Mouse (Mus musculus): Measurements from ENCODE around the gene Gna13. TPM values are rescaled to one million over a fixed set of nuclear protein-coding genes. Genes with fewer than 3 reads are reported as not detected.
"Not testable (repeated sequence)": the region's sequence is repeated elsewhere in the genome, so short reads cannot be mapped to it uniquely, and the experiment has no call there.

The Gna13 gene
- polyA plus RNA-seq, 1 experiment: 60.3 TPM

DNA sequence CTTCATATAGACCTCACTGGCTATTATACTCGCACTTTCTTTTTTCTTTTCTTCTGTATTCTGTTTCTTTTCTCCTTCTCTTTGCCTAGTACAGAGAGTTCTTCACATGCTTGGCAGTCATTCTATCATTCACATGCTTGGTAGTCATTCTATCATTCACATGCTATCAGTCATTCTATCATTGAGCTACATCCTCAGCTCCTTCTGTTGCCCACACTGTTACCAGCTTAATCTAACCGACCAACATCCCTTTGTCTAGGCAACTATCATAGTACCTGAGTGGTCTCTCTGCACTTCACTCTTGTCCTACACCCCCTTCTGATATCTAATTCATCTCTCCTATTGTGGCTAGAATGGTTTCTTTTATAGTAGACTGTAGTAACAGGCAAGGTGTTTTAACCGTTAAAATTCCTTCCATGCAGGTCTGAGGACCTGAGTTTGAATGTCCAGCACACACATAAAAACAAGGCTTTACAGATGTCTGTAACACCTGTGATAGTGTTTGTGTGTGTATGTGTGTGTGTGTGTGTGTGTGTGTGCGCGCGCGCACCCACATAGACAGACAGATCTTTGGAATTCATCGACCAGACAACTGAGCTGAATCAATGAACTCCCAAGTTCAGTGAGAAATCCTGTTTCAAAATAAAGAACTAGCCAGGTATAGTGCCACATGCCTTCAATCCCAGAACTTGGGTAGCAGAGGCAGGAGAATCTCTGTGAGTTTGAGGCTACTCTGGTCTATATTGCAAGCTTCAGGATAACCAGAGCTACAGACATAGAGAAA lies 23.3 kb upstream of the Gna13 start:
- H3K27me3 ChIP-seq (ENCODE audit: control insufficient read depth, insufficient read depth, low read length): no peaks in the 10 kb centered on the region
- WGBS: 95% methylated on average over 8 of the region's 8 CpGs
- no peak overlapping the region for H3K27ac ChIP-seq (ENCODE audit: insufficient read depth, low read depth, low read length)
- H3K4me3 ChIP-seq (ENCODE audit: low read depth, low read length): no peak overlapping the region
- H3K4me1 ChIP-seq (ENCODE audit: control insufficient read depth, insufficient read depth, insufficient read length, low read length): peaks cover 11% of the 10 kb centered on the region
- H3K36me3 ChIP-seq (ENCODE audit: control insufficient read depth, insufficient read depth, low read length): no peaks in the 10 kb centered on the region
- TF ChIP-seq POLR2A (IDR thresholded peaks at IDR 0.05; ENCODE audit: low read depth, low read length): no peak

DNA sequence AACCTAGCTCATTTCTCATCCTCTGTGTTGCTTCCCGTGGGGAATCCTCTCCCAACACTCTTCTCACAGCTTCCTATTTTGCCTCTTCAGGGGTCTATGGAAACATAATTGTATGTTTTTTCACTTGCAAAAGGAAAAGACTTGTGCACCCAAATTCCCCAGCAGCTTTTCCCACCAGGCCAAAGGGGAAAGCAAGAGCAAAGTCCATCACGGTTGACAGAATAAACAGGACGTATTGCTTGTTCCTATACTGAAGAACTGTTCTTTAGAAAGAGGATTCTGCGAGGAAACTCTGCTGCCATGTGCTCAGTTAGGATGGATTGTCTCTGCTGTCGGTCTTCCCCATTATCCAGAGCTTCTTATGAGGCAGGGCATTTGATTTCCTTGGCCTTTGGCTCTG lies 22.1 kb upstream of the Gna13 start:
- TF ChIP-seq POLR2A (IDR thresholded peaks at IDR 0.05; ENCODE audit: low read depth, low read length) (no peak), CTCF (IDR thresholded peaks at IDR 0.05; ENCODE audit: extremely low read depth, insufficient read length, insufficient replicate concordance, low read depth, low read length) (no peak)
- no peak overlapping the region for H3K27ac ChIP-seq (ENCODE audit: insufficient read depth, low read depth, low read length)
- H3K4me3 ChIP-seq (ENCODE audit: low read depth, low read length): no peak overlapping the region
- H3K36me3 ChIP-seq (ENCODE audit: control insufficient read depth, insufficient read depth, low read length): no peaks in the 10 kb centered on the region
- 27% methylated on average over 5 of the region's 5 CpGs for WGBS
- no peaks in the 10 kb centered on the region for H3K27me3 ChIP-seq (ENCODE audit: control insufficient read depth, insufficient read depth, low read length)
- peaks cover 16% of the 10 kb centered on the region for H3K4me1 ChIP-seq (ENCODE audit: control insufficient read depth, insufficient read depth, insufficient read length, low read length)

DNA sequence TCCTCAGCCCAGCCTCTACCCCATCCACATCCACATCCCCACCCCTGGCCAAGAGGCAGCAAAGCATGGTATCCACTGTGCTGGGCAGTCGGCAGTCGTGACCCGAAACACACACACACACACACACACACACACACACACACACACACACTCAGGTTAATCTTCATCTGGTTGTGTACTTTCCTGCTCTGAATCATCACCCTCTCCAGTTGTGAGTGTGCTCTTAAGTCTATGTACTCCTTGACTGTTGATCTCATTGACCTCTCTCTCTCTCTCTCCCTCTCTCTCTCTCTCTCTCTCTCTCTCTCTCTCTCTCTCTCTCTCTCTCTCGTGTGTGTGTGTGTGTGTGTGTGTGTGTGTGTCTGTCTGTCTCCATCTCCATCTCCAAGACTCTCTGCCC lies 20.0 kb upstream of the Gna13 start:
- 82% methylated on average over 4 of the region's 4 CpGs for WGBS
- not testable (repeated sequence) for H3K27ac ChIP-seq (ENCODE audit: insufficient read depth, low read depth, low read length); H3K27me3 ChIP-seq (ENCODE audit: control insufficient read depth, insufficient read depth, low read length); H3K36me3 ChIP-seq (ENCODE audit: control insufficient read depth, insufficient read depth, low read length); H3K4me3 ChIP-seq (ENCODE audit: low read depth, low read length)
- H3K4me1 ChIP-seq (ENCODE audit: control insufficient read depth, insufficient read depth, insufficient read length, low read length): peaks cover 29% of the 10 kb centered on the region

DNA sequence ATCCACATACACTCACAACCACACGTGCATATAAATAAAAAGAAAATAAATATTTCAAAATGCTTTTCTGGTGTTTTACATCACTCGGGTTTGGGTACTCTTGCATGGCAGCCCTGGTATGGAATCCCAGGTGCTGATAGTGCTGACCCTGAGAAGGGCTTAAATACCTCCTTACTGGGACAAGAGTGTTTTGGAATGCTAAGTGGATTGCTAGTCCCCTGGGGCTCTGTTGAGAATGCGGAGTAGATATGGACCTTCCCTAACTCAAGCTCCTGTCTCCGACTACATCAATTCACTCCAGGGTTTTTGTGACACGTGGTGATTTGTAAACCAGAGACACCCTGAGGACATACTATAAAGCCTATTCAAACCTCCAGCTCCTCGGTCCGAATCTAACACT lies 19.1 kb upstream of the Gna13 start:
- WGBS: 69% methylated on average over 7 of the region's 7 CpGs
- Histone ChIP-seq H3K4me3 (ENCODE audit: low read depth, low read length) (no peak overlapping the region), H3K4me1 (ENCODE audit: control insufficient read depth, insufficient read depth, insufficient read length, low read length) (peaks cover 38% of the 10 kb centered on the region), H3K36me3 (ENCODE audit: control insufficient read depth, insufficient read depth, low read length) (no peaks in the 10 kb centered on the region), H3K27me3 (ENCODE audit: control insufficient read depth, insufficient read depth, low read length) (no peaks in the 10 kb centered on the region), H3K27ac (ENCODE audit: insufficient read depth, low read depth, low read length) (peak overlapping the region; percentile 54)
- TF ChIP-seq POLR2A (IDR thresholded peaks at IDR 0.05; ENCODE audit: low read depth, low read length): no peak
- no peak for TF ChIP-seq CTCF (IDR thresholded peaks at IDR 0.05; ENCODE audit: extremely low read depth, insufficient read length, insufficient replicate concordance, low read depth, low read length)

DNA sequence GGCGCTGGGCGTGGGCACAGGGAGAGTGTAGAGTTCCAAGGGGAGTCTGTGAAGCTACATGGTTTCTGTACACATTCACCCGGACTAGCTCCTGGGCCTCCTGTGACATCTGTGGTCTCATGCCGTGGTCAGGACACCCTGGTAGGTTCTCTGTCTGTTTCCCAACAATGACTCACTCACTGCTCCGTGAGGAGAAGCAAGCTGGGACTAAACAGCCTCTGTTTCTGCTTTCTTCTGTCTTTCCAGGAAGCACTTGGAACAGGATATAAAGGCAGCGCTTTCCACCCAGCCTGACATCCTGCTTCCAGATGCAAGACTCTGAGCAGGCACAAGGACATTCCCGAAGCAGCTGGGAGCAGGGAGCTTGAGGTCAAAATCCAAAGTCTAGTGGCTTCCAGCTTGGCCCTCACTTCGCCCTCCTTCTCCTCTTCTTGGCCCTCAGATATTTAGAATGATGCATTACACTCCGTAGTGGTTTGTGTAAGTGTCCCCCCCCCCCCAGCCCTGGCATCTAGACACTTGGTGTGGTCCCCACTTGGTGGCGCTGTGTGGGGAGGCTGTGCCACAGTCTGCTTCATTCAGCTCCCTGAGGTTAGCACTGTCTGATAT lies 18.5 kb upstream of the Gna13 start:
- Histone ChIP-seq H3K27me3 (ENCODE audit: control insufficient read depth, insufficient read depth, low read length) (no peaks in the 10 kb centered on the region), H3K4me1 (ENCODE audit: control insufficient read depth, insufficient read depth, insufficient read length, low read length) (peaks cover 40% of the 10 kb centered on the region), H3K27ac (ENCODE audit: insufficient read depth, low read depth, low read length) (peak overlapping the region; percentile 54), H3K36me3 (ENCODE audit: control insufficient read depth, insufficient read depth, low read length) (no peaks in the 10 kb centered on the region), H3K4me3 (ENCODE audit: low read depth, low read length) (no peak overlapping the region)
- 22% methylated on average over 10 of the region's 10 CpGs for WGBS
- TF ChIP-seq POLR2A (IDR thresholded peaks at IDR 0.05; ENCODE audit: low read depth, low read length) (no peak), CTCF (IDR thresholded peaks at IDR 0.05; ENCODE audit: extremely low read depth, insufficient read length, insufficient replicate concordance, low read depth, low read length) (peak; percentile 54; the same call in 1 of the 2 replicates)

DNA sequence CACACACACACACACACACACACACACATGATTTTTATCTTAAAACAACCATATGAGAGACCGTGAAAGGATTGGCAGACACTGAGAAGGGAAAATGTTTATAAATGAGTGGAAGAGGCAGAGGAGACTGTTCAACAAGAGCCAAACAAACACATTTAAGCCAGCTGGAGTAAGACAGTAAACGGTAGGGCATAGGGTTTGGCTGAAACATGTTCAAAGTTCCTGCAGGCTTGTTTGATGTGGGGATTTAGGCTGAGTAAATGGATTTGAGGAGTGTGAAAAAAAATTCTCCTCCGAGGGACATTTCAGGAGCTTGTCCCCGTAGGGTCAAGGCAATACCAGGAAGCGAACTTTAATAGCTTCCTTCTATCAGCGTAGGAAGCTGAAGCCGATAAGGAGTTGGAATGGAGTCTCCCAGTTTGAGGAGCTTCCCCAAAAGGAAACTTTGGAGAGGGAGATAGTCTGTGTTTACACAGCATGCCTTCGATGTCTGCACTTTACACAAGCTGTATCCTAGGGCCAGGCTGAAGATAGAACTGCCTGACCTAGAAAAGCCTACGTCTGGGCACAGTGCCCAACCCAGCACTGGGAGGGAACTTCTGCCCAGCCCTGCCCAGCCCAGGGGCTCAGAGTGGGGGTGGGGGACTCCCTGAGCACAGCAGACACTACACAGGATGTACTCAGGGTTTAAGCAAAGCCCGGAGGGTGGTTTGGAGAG lies 15.2 kb upstream of the Gna13 start:
- Histone ChIP-seq H3K27me3 (ENCODE audit: control insufficient read depth, insufficient read depth, low read length) (no peaks in the 10 kb centered on the region), H3K27ac (ENCODE audit: insufficient read depth, low read depth, low read length) (peak overlapping the region; percentile 78), H3K4me3 (ENCODE audit: low read depth, low read length) (no peak overlapping the region), H3K36me3 (ENCODE audit: control insufficient read depth, insufficient read depth, low read length) (no peaks in the 10 kb centered on the region), H3K4me1 (ENCODE audit: control insufficient read depth, insufficient read depth, insufficient read length, low read length) (peaks cover 51% of the 10 kb centered on the region)
- 4% methylated on average over 10 of the region's 10 CpGs for WGBS
- TF ChIP-seq POLR2A (IDR thresholded peaks at IDR 0.05; ENCODE audit: low read depth, low read length) (no peak), CTCF (IDR thresholded peaks at IDR 0.05; ENCODE audit: extremely low read depth, insufficient read length, insufficient replicate concordance, low read depth, low read length) (no peak)

DNA sequence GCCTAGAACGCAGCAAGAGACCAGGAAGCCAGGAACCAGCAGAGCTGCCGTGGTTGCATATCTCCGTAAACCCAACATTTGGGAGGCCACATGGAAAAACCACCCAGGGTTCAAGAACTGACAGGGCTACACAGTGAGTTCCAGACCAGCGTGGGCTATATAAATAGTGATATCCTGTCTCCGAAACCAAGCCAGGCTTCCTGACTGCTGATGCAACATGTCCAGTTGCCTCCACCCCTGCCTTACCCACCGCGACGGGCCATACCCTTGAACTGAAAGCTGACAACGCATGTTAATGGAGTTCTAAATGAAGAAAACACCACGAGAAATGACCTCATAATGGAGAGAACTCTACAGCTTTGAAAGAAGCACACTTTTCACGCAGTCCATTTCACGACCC lies 14.2 kb upstream of the Gna13 start:
- H3K4me1 ChIP-seq (ENCODE audit: control insufficient read depth, insufficient read depth, insufficient read length, low read length): peaks cover 54% of the 10 kb centered on the region
- no peaks in the 10 kb centered on the region for H3K27me3 ChIP-seq (ENCODE audit: control insufficient read depth, insufficient read depth, low read length)
- TF ChIP-seq POLR2A (IDR thresholded peaks at IDR 0.05; ENCODE audit: low read depth, low read length): no peak
- TF ChIP-seq CTCF (IDR thresholded peaks at IDR 0.05; ENCODE audit: extremely low read depth, insufficient read length, insufficient replicate concordance, low read depth, low read length): no peak
- H3K27ac ChIP-seq (ENCODE audit: insufficient read depth, low read depth, low read length): peak overlapping the region; percentile 78
- H3K4me3 ChIP-seq (ENCODE audit: low read depth, low read length): no peak overlapping the region
- no peaks in the 10 kb centered on the region for H3K36me3 ChIP-seq (ENCODE audit: control insufficient read depth, insufficient read depth, low read length)
- WGBS: 72% methylated on average over 12 of the region's 12 CpGs
